Mouse (Mus musculus) left cerebral cortex, postnatal 25 days (tissue): ENCODE data around the gene Cilp. TPM values are rescaled to one million over a fixed set of nuclear protein-coding genes. Genes with fewer than 3 reads are reported as not detected.
"Not testable (repeated sequence)": the region's sequence is repeated elsewhere in the genome, so short reads cannot be mapped to it uniquely, and the experiment has no call there.

Experiments used
- DNase-seq, 2 experiments: peaks; one replicate each; pipeline ENCODE4 v3.0.0; 2022; ENCODE audit warnings: low spot score in 2 of 2, mixed read lengths in 1 of 2
- intact Hi-C: fragments of 180-260 bp; cut with DNase I; formaldehyde crosslinking; loops from one replicate; pipeline ENCODE4 v1.15.1; 2025
- total RNA-seq, 2 experiments: library from RNA; stranded (reverse); gene quantifications; 2 replicates each; pipeline ENCODE4 v1.2.3; 2021

Gene Cilp
- total RNA-seq, 2 experiments from 2014 or later = 0.07 to 0.09 TPM

GRCm38 (mm10) chr9:65288252-65288651 lies 23.3 kb downstream of the Cilp start:
- DNase-seq, intact Hi-C loops: not testable (repeated sequence)

- no peak for DNase-seq
- intact Hi-C loops = no loop called here
Measured at GRCm38 (mm10) chr9:65289988-65290387, 25.0 kb downstream of the Cilp start.

GRCm38 (mm10) chr9:65292421-65292820 lies 27.4 kb downstream of the Cilp start:
- DNase-seq = no peak
- intact Hi-C loops = no loop called here

GRCm38 (mm10) chr9:65293119-65293518 lies 28.1 kb downstream of the Cilp start:
- intact Hi-C loops = no loop called here
- no peak for DNase-seq

GRCm38 (mm10) chr9:65293580-65293972 lies 28.6 kb downstream of the Cilp start:
- DNase-seq = no peak
- intact Hi-C loops = no loop called here

DNA sequence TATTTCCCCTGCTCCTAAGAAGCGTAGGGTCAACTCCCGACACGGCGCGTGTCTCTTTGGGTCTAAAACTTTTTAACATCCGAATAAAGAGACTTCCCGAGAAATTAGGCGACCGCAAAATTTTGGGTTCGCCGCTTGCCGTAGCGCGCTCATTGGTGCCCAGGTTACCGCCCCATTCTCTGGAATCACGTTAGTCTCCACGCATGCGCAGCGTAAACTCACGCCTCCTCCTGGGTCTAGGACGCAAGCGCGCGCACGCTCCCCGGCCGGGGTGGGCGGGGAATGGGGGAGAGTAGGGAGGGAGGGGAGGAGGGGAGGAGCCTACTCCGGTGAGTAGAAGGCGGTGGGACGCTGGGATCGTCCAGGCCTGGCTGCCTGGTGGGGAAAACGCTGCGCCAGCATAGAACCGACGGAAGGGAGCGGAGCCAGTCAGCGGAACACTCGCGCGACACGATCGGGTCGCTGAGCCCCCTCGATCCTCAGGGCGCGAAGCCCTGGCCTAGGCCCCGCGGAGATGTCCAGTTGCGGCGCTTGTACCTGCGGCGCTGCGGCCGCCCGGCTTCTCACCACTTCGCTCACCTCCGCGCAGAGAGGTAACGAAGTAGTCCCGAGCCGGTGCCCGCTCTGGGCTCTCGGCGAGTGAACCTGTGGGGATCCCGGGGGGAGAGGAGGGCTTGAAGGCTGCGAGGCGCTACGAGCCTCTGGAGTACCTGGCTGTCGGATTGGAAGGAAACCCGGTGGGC lies 29.2 kb downstream of the Cilp start, which contains the start of gene Clpx:
Gene Clpx (plus strand): TSS at position 288 of the 743 bp plus-strand sequence.
- intact Hi-C loops = no loop called here
- peak; percentile 97 to 98 for DNase-seq

DNA sequence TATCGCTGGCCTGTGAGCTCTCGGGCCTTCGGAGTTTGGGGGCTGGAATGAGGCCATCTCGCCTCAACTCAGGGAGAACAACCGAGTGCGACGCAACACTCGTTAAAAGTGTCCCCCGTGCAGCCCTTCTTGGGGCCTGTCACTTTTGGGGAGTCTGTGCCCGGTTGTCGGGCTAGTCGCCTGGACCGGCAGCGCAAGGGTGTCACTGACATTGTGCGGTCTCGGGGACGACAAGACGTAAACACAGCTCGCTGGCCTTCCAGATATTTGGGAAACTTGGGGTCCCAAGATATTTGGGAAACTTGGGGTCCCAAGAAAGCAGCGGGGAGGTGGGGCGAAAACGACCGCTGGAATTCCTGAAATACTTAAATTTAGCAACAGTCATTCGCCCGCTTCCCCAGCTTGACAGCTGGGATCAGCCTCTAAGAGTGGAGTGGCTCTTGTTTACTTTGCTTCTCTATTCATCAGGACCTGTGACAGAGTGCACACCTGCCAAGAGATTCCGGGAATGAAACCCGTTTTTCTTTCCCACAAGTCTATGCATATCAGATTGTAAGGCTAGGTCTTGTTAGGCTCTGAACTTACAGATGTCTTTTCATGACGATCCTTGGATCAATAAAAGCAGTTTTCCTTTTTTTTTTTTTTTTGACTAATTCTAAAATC lies 29.9 kb downstream of the Cilp start:
- intact Hi-C loops = no loop called here
- DNase-seq = no peak

DNA sequence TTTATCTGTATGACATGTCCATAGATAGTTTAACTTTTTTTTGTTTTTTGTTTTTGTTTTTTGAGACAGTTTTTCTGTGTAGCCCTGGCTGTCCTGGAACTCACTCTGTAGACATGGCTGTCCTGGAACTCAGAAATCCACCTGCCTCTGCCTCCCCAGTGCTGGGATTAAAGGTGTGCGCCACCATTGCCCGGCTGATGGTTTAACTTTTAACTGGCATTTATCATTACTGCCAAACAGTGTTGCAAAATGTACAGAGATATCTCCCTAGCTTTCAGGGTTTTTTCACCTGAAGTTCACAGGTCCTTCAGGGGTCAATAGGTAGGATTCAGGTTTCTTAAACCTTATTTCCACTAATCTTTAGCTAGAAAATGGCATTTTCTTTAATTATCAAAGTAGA lies 32.1 kb downstream of the Cilp start:
- intact Hi-C loops = no loop called here
- DNase-seq = no peak

- intact Hi-C loops = no loop called here
- DNase-seq = no peak
Measured at GRCm38 (mm10) chr9:65298761-65299160, 33.8 kb downstream of the Cilp start.

- no peak for DNase-seq
- intact Hi-C loops = no loop called here
Measured at GRCm38 (mm10) chr9:65299650-65300049, 34.7 kb downstream of the Cilp start.

DNA sequence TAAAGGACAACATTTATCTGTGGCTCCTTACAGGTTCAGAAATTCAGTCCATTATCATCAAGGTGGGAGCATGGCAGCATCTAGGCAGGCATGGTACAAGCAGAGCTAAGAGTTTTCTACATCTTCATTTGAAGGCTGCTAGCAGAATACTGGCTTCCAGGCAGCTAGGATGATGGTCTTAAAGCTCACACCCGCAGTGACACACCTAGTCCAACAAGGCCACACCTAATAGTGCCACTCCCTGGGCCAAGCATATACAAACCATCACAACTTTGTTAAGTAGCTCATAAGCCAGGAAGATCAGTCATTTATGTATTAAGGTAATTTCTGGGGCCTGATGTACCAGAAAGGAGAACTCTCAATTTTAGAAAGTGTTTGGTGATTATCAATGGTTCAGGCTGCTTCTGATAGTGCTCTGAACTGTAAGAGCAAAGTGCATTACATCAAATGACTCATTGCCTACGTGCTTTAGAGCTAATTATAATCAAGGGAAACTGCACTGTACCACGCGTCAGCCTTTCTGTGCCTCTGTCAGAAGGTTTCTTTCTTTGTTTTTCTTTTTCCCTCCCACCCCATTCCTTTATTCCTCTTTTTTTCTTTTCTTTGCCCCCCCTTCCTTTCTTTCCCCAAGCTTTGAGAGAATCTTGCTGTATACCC lies 37.5 kb downstream of the Cilp start:
- DNase-seq = no peak
- intact Hi-C loops = no loop called here

DNA sequence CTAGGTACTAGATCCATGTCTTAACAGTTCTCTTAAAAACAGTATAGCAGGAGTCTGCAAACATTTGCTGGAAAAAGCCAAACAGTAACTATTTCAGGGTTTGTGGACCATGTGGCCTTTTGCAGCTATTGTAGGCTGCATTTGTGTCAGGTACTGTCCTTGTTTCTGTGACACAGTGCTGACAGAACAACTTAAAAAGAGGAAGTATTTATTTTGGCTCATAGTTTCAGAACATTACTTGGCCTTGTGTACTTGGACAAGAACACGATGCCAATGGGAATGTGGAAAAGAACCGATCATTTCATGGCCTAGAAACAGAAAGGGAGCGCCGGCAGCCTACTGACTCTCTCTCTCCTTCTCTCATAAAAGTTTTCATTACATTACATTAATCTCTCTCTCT lies 38.6 kb downstream of the Cilp start:
- DNase-seq = no peak
- intact Hi-C loops = no loop called here

GRCm38 (mm10) chr9:65304300-65304699 lies 39.3 kb downstream of the Cilp start:
- intact Hi-C loops = no loop called here

DNA sequence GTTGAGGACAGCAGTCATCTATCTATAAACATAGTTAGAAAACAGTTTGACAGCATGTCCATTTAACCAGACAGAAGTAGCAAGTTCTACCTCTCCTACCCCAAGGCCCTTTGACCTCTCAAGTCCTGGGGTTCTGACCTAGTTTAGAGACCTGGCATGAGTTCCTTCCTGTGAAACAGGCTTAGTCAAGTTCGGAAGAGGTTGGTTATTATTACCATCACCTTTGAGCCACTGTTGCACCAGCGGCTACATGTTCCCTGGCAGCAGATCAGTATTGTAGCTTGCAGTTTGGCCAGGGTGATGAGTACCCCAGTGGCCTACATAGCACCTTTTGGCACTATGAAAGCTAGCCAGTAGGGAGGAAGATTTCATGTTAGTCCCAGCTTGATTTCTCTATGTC lies 41.7 kb downstream of the Cilp start:
- intact Hi-C loops = no loop called here

More at GRCm38 (mm10) chr9:65304300-65304699, 39.3 kb downstream of the Cilp start:
- no peak for DNase-seq

DNA sequence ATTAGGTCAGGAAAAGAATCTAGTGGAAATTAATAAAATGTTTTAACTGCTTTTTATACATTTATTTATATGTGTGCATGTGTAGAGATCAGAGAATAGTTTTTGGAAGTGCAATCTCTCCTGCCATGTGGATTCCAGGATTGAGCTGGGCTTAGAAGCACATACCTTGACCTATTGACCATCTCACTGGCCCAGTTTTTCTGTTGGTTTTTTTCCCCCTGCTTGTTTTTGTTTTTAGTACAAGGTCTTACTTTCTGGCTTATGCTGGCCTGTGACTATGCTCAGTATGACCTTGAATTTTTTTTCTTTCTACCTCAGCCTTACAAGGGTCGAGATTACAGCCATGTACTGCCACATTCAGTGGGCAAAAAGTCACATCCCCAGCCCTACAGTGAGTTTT lies 43.0 kb downstream of the Cilp start:
- intact Hi-C loops = no loop called here

More for the DNA sequence above, 41.7 kb downstream of the Cilp start:
- DNase-seq = no peak

GRCm38 (mm10) chr9:65312669-65313357 lies 47.8 kb downstream of the Cilp start:
- no peak for DNase-seq
- intact Hi-C loops = loop anchor here (10.0 kb wide), 1 partner anchor 258 kb away; no protein-coding TSS in a partner anchor

More for the DNA sequence above, 43.0 kb downstream of the Cilp start:
- no peak for DNase-seq

DNA sequence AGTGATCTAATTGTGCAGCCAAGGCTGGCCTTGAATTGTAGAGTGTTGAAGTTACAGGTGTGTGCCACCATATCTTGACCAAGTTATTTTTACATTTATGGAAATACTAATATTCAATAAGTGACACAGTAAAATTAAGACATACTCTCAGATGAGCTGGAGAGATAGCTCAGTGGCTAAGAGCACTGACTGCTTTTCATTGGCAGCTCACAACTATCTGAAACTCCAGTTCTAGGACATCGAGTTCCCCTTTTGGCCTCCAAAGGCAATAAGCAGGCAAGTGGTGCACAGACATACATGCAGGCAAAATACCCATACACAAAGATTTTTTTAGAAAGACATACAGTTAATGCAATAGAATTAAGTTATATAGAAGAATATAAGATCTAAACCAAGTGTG lies 48.9 kb downstream of the Cilp start:
- intact Hi-C loops = loop anchor here (10.0 kb wide), 1 partner anchor 259 kb away; no protein-coding TSS in a partner anchor
- DNase-seq = no peak

- no peak for DNase-seq
- intact Hi-C loops = no loop called here
Measured at GRCm38 (mm10) chr9:65322255-65322900, 57.4 kb downstream of the Cilp start.

- intact Hi-C loops = no loop called here
Measured at GRCm38 (mm10) chr9:65325971-65326370, 61.0 kb downstream of the Cilp start.

More at GRCm38 (mm10) chr9:65325971-65326370, 61.0 kb downstream of the Cilp start:
- DNase-seq = no peak
